Mouse (Mus musculus) cerebellum, adult 2 months (tissue): ENCODE measurements at regions not wholly inside any gene's neighbourhood (a gene's known extent, or its start where the extent isn't known, plus 50 kb on each side); places are given as distances from the start of the nearest gene placed in this dataset.

ENCODE experiments used
- CTCF ChIP-seq: fragments of 200-500 bp; IDR thresholded peaks from 2 replicates; pipeline ENCODE4 v1.5.1; 2011; ENCODE audit warnings: low read depth, mild to moderate bottlenecking, control low read depth, low read length, moderate library complexity, borderline replicate concordance; ENCODE audit not compliant: insufficient read depth
- POLR2A ChIP-seq: fragments of 200-500 bp; IDR thresholded peaks from 2 replicates; pipeline ENCODE4 v1.6.1; 2011; ENCODE audit warnings: low read length, control low read depth, borderline replicate concordance; ENCODE audit not compliant: insufficient read depth

GRCm38 (mm10) chr4:140380733-140381132, 134.1 kb upstream of the Igsf21 start:
- TF ChIP-seq POLR2A, result no peak
- TF ChIP-seq CTCF, result no peak
